Mouse (Mus musculus): ENCODE data around the gene Zswim5.

- TF ChIP-seq CTCF (IDR thresholded peaks at IDR 0.05; ENCODE audit: control insufficient read depth, insufficient read depth, low read length) = no peak
- no peak for TF ChIP-seq POLR2A (IDR thresholded peaks at IDR 0.05; ENCODE audit: borderline replicate concordance, control insufficient read depth, low read depth, low read length)
These were observed 7.3 kb upstream of the Zswim5 start for GRCm38 (mm10) chr4:116869898-116870297.
